Mouse (Mus musculus) heart, adult 11 months (tissue): Measurements from ENCODE around the gene Atxn7l1.

Experiments
- DNase-seq: peaks from one replicate; pipeline ENCODE4 v3.0.0; 2022

The Atxn7l1 gene

DNA sequence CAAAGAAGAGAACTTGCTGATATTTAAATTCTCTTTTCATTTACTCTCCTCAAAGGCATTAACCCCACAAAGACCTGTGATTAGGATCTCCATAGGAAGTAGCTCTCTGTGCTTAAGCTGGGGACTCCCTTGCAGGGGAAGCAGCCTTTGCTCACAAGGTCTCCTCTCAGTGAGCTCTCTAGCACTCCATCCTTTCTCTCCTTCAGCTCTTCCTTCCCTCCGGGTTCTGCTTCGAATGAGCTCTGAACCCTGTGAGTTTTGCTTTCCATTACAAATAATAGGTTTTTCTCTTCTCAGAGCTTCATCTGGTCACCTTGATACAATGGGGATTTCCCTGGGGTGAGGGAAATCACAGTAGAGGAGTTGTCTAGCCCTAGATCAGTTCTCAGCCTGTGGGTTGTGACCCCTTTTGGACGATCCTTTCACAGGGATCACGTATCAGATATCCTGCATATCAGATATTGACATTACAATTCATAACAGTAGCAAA, 35.7 kb downstream of the Atxn7l1 start:
- no peak for DNase-seq

DNA sequence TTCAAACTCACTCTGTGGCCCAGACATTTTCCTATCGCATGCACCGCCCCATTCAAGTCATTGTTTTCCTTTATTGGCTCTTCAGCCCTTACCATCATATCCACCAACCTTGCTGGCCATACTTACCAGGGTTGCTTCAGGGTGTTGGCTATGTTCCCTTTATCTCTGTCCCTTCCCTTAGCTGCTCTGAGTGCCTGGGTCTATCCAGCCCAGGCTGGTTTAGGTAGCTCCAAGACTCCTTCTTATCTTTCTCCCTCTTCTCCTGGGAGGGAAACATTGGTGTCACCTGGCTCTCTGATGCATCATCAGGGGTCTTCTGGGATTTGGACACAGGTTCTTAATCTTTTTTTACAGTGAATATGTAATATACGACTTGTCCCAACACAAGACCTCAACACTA, 36.6 kb downstream of the Atxn7l1 start:
- peak; percentile 81 for DNase-seq

DNA sequence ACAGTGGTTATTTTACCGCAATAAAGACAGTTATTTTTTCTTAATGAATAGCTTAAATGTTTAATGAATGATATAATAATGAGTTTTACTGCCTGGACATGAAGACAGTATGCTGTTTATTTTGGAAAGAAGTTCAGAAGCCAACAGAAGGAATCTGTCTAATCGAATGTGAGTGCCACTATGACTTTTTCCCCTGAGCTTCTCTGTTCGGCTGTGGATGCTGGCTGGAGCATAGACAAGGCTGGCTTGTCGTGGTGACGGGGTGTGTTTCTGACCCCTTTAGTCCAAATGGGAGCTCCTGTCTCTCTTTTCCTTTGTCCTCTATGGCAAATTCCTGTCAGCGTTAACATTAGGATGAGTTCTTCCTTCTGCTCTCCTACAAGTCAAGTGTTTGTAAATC, 37.6 kb downstream of the Atxn7l1 start:
- no peak for DNase-seq

- DNase-seq: peak; percentile 94
Observed at GRCm38 (mm10) chr12:33186331-33186730, 38.8 kb downstream of the Atxn7l1 start.

- peak; percentile 84 for DNase-seq
Observed at GRCm38 (mm10) chr12:33190133-33190532, 42.6 kb downstream of the Atxn7l1 start.

DNA sequence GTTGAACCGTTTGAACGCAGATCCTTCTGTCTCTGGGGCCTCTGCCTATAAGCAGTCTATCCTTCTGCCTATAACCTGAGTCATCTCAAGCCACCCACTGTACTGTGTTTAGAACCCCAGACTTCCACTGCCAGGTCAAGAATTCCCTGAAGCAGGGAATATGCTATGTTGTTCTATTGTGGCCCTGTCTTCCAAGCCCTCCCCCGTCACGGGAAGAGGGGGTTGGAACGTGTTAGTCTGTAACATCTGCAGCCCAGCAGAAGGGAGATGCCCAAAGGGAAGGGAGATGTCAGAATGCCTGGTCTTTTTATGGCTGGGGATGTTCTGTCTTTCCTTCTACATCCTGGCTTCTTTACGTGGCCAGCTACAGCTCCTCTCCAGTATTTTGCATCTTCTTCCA, 43.1 kb downstream of the Atxn7l1 start:
- DNase-seq: no peak

GRCm38 (mm10) chr12:33193408-33193901, 46.0 kb downstream of the Atxn7l1 start:
- DNase-seq: peak; percentile 94

DNA sequence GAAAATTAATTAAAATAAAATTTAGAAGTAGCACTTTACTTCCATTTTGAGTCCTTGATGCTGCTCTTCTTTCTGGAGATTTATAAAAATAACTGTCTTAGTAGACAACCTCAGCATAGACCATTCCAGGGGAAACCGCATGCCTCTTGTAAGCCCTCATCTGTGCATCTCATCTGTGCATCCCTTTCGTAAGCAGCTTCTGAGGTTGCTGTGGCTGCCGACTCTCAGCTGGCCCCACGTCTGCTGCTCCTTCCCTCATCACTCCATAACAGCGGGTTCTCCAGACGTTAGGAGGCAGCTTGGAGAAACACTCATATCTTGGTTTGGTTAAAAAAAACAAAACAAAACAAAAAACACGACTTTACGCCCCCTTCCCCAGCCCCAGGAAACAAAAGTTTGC, 47.7 kb downstream of the Atxn7l1 start:
- DNase-seq: no peak

GRCm38 (mm10) chr12:33197287-33197686, 49.8 kb downstream of the Atxn7l1 start:
- DNase-seq: no peak

GRCm38 (mm10) chr12:33197746-33198145, 50.3 kb downstream of the Atxn7l1 start:
- DNase-seq: peak; percentile 92

GRCm38 (mm10) chr12:33201068-33201467, 53.6 kb downstream of the Atxn7l1 start:
- no peak for DNase-seq

DNA sequence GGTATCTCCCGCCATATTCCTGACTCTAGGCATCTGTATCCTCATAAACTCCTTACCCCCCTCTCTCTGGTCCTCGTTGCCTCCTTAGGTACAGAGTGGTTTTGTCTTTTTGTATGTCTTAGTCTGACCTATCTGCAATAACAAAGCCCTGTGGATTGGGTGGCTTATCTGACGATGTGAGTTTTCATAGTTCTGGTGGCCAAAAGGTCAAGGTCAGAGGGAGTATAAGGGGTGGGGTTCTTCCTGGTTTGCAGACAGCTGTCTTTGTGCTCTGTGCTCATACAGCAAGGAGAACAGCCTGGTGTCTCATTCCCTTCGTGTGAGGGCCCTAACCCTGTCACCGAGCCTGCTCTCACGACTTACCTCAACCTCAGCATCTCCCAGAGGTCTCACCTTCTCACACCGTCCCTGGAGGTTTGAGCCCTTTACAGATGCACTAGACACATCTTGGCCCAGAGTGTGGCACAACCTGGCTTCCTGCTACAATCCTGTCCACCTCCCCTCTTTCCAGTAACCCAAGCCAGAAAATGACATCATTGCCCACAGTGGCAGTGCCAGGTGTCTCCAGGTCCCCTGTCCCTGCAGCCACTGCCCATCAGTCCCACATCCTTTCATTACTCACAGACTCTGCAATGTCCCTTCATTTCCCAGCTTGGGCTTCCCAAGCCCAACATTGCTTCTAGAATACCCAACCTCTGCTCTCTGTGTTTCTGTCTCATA, 54.2 kb downstream of the Atxn7l1 start:
- DNase-seq: no peak

- no peak for DNase-seq
Observed at GRCm38 (mm10) chr12:33205255-33205654, 57.8 kb downstream of the Atxn7l1 start.

GRCm38 (mm10) chr12:33206300-33206699, 58.8 kb downstream of the Atxn7l1 start:
- DNase-seq: no peak

- no peak for DNase-seq
Observed at GRCm38 (mm10) chr12:33210856-33211255, 63.4 kb downstream of the Atxn7l1 start.

GRCm38 (mm10) chr12:33218215-33218859, 70.8 kb downstream of the Atxn7l1 start:
- DNase-seq: no peak

GRCm38 (mm10) chr12:33219436-33219835, 71.9 kb downstream of the Atxn7l1 start:
- DNase-seq: peak; percentile 86

GRCm38 (mm10) chr12:33220081-33220480, 72.6 kb downstream of the Atxn7l1 start:
- DNase-seq: no peak

GRCm38 (mm10) chr12:33220509-33221051, 73.1 kb downstream of the Atxn7l1 start:
- DNase-seq: peak; percentile 91

DNA sequence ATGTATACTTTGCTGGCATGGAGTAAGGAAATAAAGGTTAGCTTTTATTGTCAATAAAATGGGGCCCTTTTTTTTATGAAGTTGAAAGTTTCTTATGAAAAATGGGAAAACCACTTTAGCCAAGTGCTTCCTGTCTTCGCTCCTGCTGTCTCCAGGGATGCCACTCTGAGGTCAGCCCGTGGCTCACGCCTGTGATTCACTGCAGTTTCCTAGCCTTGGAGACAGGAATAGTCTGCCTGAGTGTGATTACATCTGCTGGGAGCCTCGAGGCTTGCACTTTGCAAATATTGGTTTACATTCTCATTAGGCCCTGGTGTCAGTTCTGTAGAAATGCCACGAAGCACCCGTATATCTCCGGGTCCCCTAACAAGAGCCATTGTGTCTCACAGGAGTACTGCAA, 74.7 kb downstream of the Atxn7l1 start:
- DNase-seq: peak; percentile 85

DNA sequence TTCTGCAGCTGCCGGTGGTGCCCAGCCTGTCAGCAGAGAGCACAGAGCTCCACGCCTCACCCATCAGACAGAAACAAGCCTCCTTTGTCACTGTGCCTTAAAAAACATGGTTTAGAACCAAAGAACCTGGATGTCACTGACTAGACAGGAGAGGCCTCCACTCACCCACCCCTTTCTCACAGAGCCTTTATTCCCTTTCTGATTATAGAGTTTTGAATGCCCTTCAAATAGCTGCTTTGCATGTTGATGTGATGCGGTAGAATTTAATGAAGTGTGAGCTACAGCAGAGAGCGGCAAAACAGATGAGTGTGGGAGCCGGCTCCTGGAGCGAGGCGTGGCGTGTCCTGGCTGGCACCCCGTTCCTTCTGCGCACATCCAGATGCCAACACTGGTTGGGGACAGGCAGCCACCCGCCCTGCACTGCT, 77.6 kb downstream of the Atxn7l1 start:
- no peak for DNase-seq

DNA sequence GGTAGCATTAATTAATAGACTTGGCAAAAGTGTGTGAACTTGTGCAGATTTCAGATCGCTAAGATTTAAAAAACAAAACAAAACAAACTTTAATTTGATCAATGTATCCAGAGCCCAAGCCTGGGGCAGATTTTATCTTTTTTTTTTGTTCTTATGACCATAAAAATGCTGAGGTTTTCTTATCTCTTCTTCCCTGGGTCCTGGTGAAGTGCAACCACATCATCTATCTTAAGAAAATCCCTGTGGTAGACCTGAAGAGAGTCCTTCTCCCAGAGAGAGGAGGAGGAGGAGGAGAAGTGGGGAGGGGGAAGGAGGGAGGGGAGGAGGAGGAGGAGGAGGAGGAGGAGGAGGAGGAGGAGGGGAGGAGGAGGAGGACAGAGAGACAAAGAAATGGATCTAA, 78.5 kb downstream of the Atxn7l1 start:
- no peak for DNase-seq

- DNase-seq: no peak
Observed at GRCm38 (mm10) chr12:33226596-33226995, 79.1 kb downstream of the Atxn7l1 start.

DNA sequence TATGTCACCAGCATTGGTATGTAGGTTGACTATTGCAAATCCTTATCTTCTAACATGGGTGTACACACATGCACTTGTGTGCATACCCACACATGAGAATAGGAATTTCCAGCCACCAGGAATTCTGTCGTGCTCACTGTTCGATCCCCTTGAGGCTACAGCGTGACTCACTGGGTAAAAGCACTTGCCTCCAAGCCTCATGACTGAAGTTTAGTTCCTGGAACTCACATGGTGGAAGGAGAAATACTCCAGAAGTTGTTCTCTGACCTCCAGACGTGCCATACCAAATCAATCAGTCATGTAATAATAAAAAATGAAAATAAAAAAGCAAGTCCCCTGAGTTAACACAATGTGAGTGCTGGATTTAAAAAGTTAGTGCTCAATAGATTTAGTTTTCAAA, 87.8 kb downstream of the Atxn7l1 start:
- no peak for DNase-seq
